Mouse (Mus musculus): Measurements from ENCODE around the gene Emg1.

DNA sequence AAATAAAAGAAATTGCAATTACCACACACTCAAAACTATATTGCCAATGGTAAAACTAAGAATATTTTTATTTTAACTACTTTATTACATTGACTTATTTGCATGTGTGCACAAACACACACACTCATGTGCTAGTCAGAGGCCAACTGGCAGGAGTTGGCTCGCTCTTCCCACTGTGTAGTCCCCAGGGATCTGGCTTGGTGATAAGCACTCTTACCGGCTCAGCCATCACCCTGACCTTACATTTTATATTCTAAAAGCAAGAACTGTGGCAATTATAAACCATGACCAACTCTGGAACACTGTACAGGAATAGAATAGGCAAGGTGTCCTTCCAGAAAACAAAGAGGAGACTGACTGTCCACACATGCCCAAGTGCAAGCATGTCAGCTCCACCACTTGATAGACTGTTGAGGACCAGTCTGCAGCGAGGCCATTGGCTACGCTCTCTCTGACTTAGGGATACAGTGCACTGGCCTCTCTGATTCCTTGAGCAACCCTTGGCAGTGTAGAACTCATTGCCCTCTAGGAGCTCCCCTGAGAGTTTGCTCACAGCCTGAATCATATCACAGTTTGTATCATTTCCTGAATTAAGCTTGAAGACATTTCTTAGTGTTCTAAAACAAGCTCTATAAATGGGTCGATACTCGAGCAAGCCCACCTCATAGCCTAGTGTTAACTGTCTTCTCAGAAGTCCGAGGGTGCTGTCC is 15.4 kb downstream of the Emg1 start:
- no peak for TF ChIP-seq EP300 (optimal IDR thresholded peaks at IDR 0.05)
- no peak for TF ChIP-seq CTCF (IDR thresholded peaks at IDR 0.05; ENCODE audit: low read depth)
